ENCODE assay signal across 9 mouse cellular contexts in the genomic region with DNA sequence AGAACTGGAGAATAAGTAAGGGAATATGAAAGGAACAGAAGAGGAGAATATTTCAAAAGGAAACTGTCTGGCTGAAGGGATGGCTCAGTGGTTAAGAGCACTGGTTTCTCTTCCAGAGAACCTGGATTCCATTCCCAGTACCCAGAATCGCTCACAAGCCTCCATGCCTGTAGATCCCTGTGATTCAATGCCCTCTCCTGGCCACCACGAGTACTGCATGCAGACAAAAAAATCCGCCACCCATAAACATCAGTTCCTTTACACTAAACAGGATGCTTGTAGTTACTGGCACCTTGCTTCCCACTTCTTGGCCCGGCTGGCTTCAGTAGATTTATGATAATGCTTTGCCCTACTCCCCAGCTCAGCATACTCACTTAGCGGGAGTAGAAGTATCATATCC.
DNase-seq lines count a peak whose midpoint lies in the region; ATAC-seq and TF ChIP-seq lines count a peak whose summit lies in the region.
"Had no signal": no experiment of that assay in that cellular context is flagged by ENCODE, and none has a peak within 500 bp of the region (broad histone marks: within the 10 kb centered on the region; RNA-seq: fewer than 3 reads in every experiment).

No protein-coding gene starts in this region.

- H3K27me3 ChIP-seq in kidney, embryonic 16.5 days (ENCODE audit: insufficient read depth, low read length) = no peaks in the 10 kb centered on the region
- peaks cover 3 to 6% of the 10 kb centered on the region in 2 experiments for H3K27me3 ChIP-seq in MEL (ENCODE audit: control insufficient read depth in 1 of 2, insufficient read depth in 2 of 2, low read length in 2 of 2)
- H3K27me3 ChIP-seq in liver, embryonic 13.5 days = no peaks in the 10 kb centered on the region
- H3K27me3 ChIP-seq: neural tube, embryonic 12.5 days had no signal

- H3K4me1 ChIP-seq in kidney, embryonic 16.5 days (ENCODE audit: insufficient read depth, low read length) = no peaks in the 10 kb centered on the region
- no peaks in the 10 kb centered on the region for H3K4me1 ChIP-seq in MEL (ENCODE audit: control insufficient read depth in 1 of 2, insufficient read depth in 2 of 2, low read length in 2 of 2)
- H3K4me1 ChIP-seq in liver, embryonic 13.5 days (replicated peaks) = peaks cover 8% of the 10 kb centered on the region
- H3K4me1 ChIP-seq: heart, embryonic 13.5 days; neural tube, embryonic 12.5 days had no signal

- H3K27ac ChIP-seq in kidney, embryonic 16.5 days (ENCODE audit: low read length) = no peak overlapping the region
- no peak overlapping the region for H3K27ac ChIP-seq in MEL (ENCODE audit: control insufficient read depth, low read depth, low read length)
- H3K27ac ChIP-seq in liver, embryonic 13.5 days = no peak overlapping the region
- H3K27ac ChIP-seq: heart, embryonic 13.5 days; neural tube, embryonic 12.5 days had no signal

- TF ChIP-seq EP300 in MEL (IDR thresholded peaks at IDR 0.05; ENCODE audit: low read depth in 1 of 2, low read length in 2 of 2) = no peak

- WGBS in kidney, embryonic 16.5 days = 29% methylated on average over 5 of the region's 5 CpGs
- 27% methylated on average over 5 of the region's 5 CpGs for WGBS in liver, embryonic 13.5 days (ENCODE audit: insufficient replicate concordance)

- no peak for TF ChIP-seq POLR2A in MEL (IDR thresholded peaks at IDR 0.05; ENCODE audit: control insufficient read depth in 1 of 2, insufficient read depth in 1 of 2, low read depth in 1 of 2, low read length in 2 of 2, poor library complexity in 1 of 2)

- no peaks in the 10 kb centered on the region for H3K36me3 ChIP-seq in kidney, embryonic 16.5 days (ENCODE audit: insufficient read depth, low read length)
- no peaks in the 10 kb centered on the region for H3K36me3 ChIP-seq in MEL (ENCODE audit: control insufficient read depth in 1 of 2, insufficient read depth in 2 of 2, low read length in 2 of 2)
- H3K36me3 ChIP-seq in liver, embryonic 13.5 days = no peaks in the 10 kb centered on the region
- H3K36me3 ChIP-seq: heart, embryonic 13.5 days; neural tube, embryonic 12.5 days had no signal

- H3K4me3 ChIP-seq in kidney, embryonic 16.5 days (ENCODE audit: low read length) = no peak overlapping the region
- no peak overlapping the region for H3K4me3 ChIP-seq in MEL (ENCODE audit: control insufficient read depth in 1 of 2, insufficient read depth in 1 of 2, low read depth in 2 of 2, low read length in 2 of 2)
- H3K4me3 ChIP-seq in liver, embryonic 13.5 days (replicated peaks) = no peak overlapping the region
- H3K4me3 ChIP-seq: heart, embryonic 13.5 days; neural tube, embryonic 12.5 days had no signal

- peaks cover 2% of the 10 kb centered on the region; the same call in 1 of the 2 replicates for H3K9me3 ChIP-seq in kidney, embryonic 16.5 days (ENCODE audit: low read length)
- no peaks in the 10 kb centered on the region for H3K9me3 ChIP-seq in MEL (replicated peaks; ENCODE audit: insufficient read depth, low read length)
- no peaks in the 10 kb centered on the region for H3K9me3 ChIP-seq in liver, embryonic 13.5 days (replicated peaks)
- H3K9me3 ChIP-seq: heart, embryonic 13.5 days; neural tube, embryonic 12.5 days had no signal

- DNase-seq in kidney, adult 8-10 months = peak; percentile 23 to 54
- peak; percentile 76 for DNase-seq in MEL (ENCODE audit: low read depth, low spot score)
- peak; percentile 29 for DNase-seq in c-Kit-negative CD71-positive TER-119-positive erythroid progenitor cells, embryonic 14.5 days (ENCODE audit: low read depth, low spot score)
- DNase-seq in liver, embryonic 13.5 days = peak; percentile 28
- DNase-seq in spleen, postnatal 4 days (ENCODE audit: low spot score in 2 of 2) = peak; percentile 40 to 79
- DNase-seq in right cerebral cortex, postnatal 36 days (ENCODE audit: low spot score in 2 of 2) = no peak

- TF ChIP-seq CTCF in MEL (IDR thresholded peaks at IDR 0.05 in 2 of 3, conservative IDR thresholded peaks at IDR 0.05 in 1 of 3; ENCODE audit: control insufficient read depth in 1 of 3, insufficient read depth in 1 of 3, low read depth in 2 of 3, low read length in 3 of 3, poor library complexity in 1 of 3, severe bottlenecking in 1 of 3) = peak; percentile 82 to 90 (median 87)

- H3K79me2 ChIP-seq in MEL (ENCODE audit: control insufficient read depth, insufficient read depth, low read length, poor library complexity) = no peaks in the 10 kb centered on the region

- H3K9ac ChIP-seq in kidney, embryonic 16.5 days (replicated peaks; ENCODE audit: low read length) = no peak overlapping the region
- H3K9ac ChIP-seq in MEL (ENCODE audit: control insufficient read depth, low read depth, low read length, poor library complexity, severe bottlenecking) = no peak overlapping the region
- H3K9ac ChIP-seq in liver, embryonic 13.5 days = no peak overlapping the region
- H3K9ac ChIP-seq: heart, embryonic 13.5 days; neural tube, embryonic 12.5 days had no signal

- ATAC-seq in kidney, embryonic 16.5 days (ENCODE audit: low FRiP score, low TSS enrichment) = no peak
- ATAC-seq in liver, embryonic 13.5 days (ENCODE audit: low read depth) = no peak

- H3K4me2 ChIP-seq in kidney, embryonic 16.5 days (replicated peaks; ENCODE audit: low read depth, low read length) = no peak overlapping the region
- no peak overlapping the region for H3K4me2 ChIP-seq in liver, embryonic 13.5 days
- H3K4me2 ChIP-seq: heart, embryonic 13.5 days; neural tube, embryonic 12.5 days had no signal

- TF ChIP-seq RAD21 in MEL (IDR thresholded peaks at IDR 0.05; ENCODE audit: low read depth, low read length) = peak; percentile 88

TF ChIP-seq in MEL, 35 proteins besides CTCF, POLR2A, EP300 and RAD21:
- TF ChIP-seq USF2 (IDR thresholded peaks at IDR 0.05; ENCODE audit: borderline replicate concordance in 1 of 2, insufficient read depth in 1 of 2, low read depth in 1 of 2, low read length in 2 of 2) (no peak), ZNF384 (IDR thresholded peaks at IDR 0.05; ENCODE audit: low read depth, low read length) (peak; percentile 61), TCF12 (IDR thresholded peaks at IDR 0.05; ENCODE audit: low read depth, low read length) (no peak), SMC3 (IDR thresholded peaks at IDR 0.05; ENCODE audit: low read depth, low read length) (peak; percentile 91), ELF1 (IDR thresholded peaks at IDR 0.05; ENCODE audit: low read depth, low read length) (0 out of 2 replicates have a peak, but pooled peaks have one; percentile 15), ZC3H11A (IDR thresholded peaks at IDR 0.05; ENCODE audit: low read depth, low read length) (peak; percentile 88), JUND (IDR thresholded peaks at IDR 0.05; ENCODE audit: low read depth, low read length) (no peak), TAL1 (IDR thresholded peaks at IDR 0.05; ENCODE audit: low read length) (no peak), GABPA (IDR thresholded peaks at IDR 0.05; ENCODE audit: low read depth, low read length) (no peak), BHLHE40 (IDR thresholded peaks at IDR 0.05; ENCODE audit: borderline replicate concordance, low read depth, low read length) (0 out of 2 replicates have a peak, but pooled peaks have one; percentile 8)

Comparison
In these comparisons a context has a peak if more than half of its experiments do, and no peak if none do; other contexts are left out.
1. DNase-seq: peak in kidney, adult 8-10 months (2 of 2), MEL (single experiment), c-Kit-negative CD71-positive TER-119-positive erythroid progenitor cells, embryonic 14.5 days (single experiment), liver, embryonic 13.5 days (single experiment) and spleen, postnatal 4 days (2 of 2); none in right cerebral cortex, postnatal 36 days (0 of 2).